Mouse (Mus musculus): Measurements from ENCODE around the gene Dgkb. TPM values are rescaled to one million over a fixed set of nuclear protein-coding genes. Genes with fewer than 3 reads are reported as not detected.

Dgkb gene
- polyA plus RNA-seq, 1 experiment, result not detected

DNA sequence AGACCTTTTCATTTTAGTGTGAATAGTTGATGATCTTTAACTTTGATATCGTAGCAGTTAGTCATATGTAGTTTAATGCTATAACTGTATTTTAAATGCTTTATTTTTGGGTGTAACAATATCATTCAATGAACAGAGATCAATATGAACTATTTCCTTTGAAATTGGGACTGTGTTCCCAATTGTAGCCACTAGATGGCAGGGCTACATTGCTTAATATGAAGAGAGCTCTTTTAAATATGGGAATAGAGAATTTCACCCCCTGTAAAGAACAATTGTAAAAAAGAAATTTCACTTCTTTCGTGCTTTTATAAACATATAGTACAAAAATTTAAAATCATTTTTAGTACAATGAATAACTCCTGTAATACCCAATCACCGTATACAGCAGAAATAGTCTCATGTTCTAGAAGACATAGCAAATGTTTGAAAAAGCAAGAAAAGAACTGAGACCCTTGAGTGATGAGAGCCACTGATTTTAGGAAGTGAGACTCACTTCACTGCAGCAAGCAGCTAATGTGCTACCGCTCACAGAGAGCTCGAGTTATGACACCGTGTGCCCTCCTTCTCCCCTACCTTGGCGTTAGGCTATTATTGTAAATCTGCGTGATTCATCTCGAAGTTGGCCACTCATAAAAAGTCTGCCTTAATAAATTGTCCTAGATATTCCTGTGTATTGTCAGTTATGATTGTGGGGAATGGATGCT is 312.8 kb downstream of the Dgkb start:
- no peaks in the 10 kb centered on the region for H3K27me3 ChIP-seq (replicated peaks)
- no peaks in the 10 kb centered on the region for H3K36me3 ChIP-seq (replicated peaks; ENCODE audit: low read length)
- TF ChIP-seq FLI1 (IDR thresholded peaks at IDR 0.05; ENCODE audit: low read length) (no peak), GATA1 (IDR thresholded peaks at IDR 0.05; ENCODE audit: borderline replicate concordance, low read length) (no peak)
- H3K4me1 ChIP-seq, result no peaks in the 10 kb centered on the region
- no peak overlapping the region for H3K4me3 ChIP-seq (replicated peaks)
- H3K9me3 ChIP-seq, result no peaks in the 10 kb centered on the region

GRCm38 (mm10) chr12:38136379-38136778 is 318.9 kb downstream of the Dgkb start:
- H3K9me3 ChIP-seq, result no peaks in the 10 kb centered on the region
- no peaks in the 10 kb centered on the region for H3K27me3 ChIP-seq (replicated peaks)

GRCm38 (mm10) chr12:38140039-38140438 is 322.5 kb downstream of the Dgkb start:
- Histone ChIP-seq H3K27me3 (replicated peaks) (no peaks in the 10 kb centered on the region), H3K9me3 (no peaks in the 10 kb centered on the region), H3K4me3 (replicated peaks) (no peak overlapping the region), H3K36me3 (replicated peaks; ENCODE audit: low read length) (no peaks in the 10 kb centered on the region), H3K4me1 (no peaks in the 10 kb centered on the region)
- TF ChIP-seq FLI1 (IDR thresholded peaks at IDR 0.05; ENCODE audit: low read length), result no peak
- no peak for TF ChIP-seq GATA1 (IDR thresholded peaks at IDR 0.05; ENCODE audit: borderline replicate concordance, low read length)

More at GRCm38 (mm10) chr12:38136379-38136778, 318.9 kb downstream of the Dgkb start:
- Histone ChIP-seq H3K4me1 (no peaks in the 10 kb centered on the region), H3K36me3 (replicated peaks; ENCODE audit: low read length) (no peaks in the 10 kb centered on the region), H3K4me3 (replicated peaks) (no peak overlapping the region)
- TF ChIP-seq FLI1 (IDR thresholded peaks at IDR 0.05; ENCODE audit: low read length) (no peak), GATA1 (IDR thresholded peaks at IDR 0.05; ENCODE audit: borderline replicate concordance, low read length) (no peak)

- TF ChIP-seq FLI1 (IDR thresholded peaks at IDR 0.05; ENCODE audit: low read length) (no peak), GATA1 (IDR thresholded peaks at IDR 0.05; ENCODE audit: borderline replicate concordance, low read length) (no peak)
- no peaks in the 10 kb centered on the region for H3K36me3 ChIP-seq (replicated peaks; ENCODE audit: low read length)
- no peaks in the 10 kb centered on the region for H3K27me3 ChIP-seq (replicated peaks)
- no peaks in the 10 kb centered on the region for H3K9me3 ChIP-seq
- H3K4me1 ChIP-seq, result no peaks in the 10 kb centered on the region
- H3K4me3 ChIP-seq (replicated peaks), result no peak overlapping the region
These were observed 415.1 kb downstream of the Dgkb start for GRCm38 (mm10) chr12:38232665-38233064.

DNA sequence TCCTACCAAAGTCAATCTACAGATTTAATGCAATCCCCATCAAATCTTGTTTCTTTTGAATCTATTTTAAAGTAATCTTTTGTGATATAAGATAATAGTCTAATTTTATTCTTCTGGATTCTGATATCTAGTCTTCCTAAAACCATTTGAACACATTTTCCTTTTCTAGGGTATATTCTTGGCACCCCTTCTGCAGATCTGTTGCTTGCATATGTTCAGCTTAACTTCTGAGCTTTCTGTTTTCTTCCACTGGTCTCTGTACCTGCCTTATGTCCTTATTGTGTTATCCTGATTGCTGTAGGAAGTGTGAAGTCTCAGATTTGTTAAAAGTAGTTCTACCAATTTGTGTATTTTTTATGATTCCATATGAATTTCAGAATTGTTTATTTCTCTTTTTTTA is 451.3 kb downstream of the Dgkb start:
- Histone ChIP-seq H3K27me3 (replicated peaks) (no peaks in the 10 kb centered on the region), H3K36me3 (replicated peaks; ENCODE audit: low read length) (no peaks in the 10 kb centered on the region)

GRCm38 (mm10) chr12:38301497-38301896 is 484.0 kb downstream of the Dgkb start:
- H3K4me1 ChIP-seq, result no peaks in the 10 kb centered on the region
- TF ChIP-seq FLI1 (IDR thresholded peaks at IDR 0.05; ENCODE audit: low read length) (no peak), GATA1 (IDR thresholded peaks at IDR 0.05; ENCODE audit: borderline replicate concordance, low read length) (no peak)
- no peaks in the 10 kb centered on the region for H3K36me3 ChIP-seq (replicated peaks; ENCODE audit: low read length)
- H3K27me3 ChIP-seq (replicated peaks), result no peaks in the 10 kb centered on the region
- no peak overlapping the region for H3K4me3 ChIP-seq (replicated peaks)
- H3K9me3 ChIP-seq, result no peaks in the 10 kb centered on the region

More for the DNA sequence above, 451.3 kb downstream of the Dgkb start:
- no peaks in the 10 kb centered on the region for H3K9me3 ChIP-seq
- TF ChIP-seq GATA1 (IDR thresholded peaks at IDR 0.05; ENCODE audit: borderline replicate concordance, low read length) (no peak), FLI1 (IDR thresholded peaks at IDR 0.05; ENCODE audit: low read length) (no peak)
- no peak overlapping the region for H3K4me3 ChIP-seq (replicated peaks)
- no peaks in the 10 kb centered on the region for H3K4me1 ChIP-seq

DNA sequence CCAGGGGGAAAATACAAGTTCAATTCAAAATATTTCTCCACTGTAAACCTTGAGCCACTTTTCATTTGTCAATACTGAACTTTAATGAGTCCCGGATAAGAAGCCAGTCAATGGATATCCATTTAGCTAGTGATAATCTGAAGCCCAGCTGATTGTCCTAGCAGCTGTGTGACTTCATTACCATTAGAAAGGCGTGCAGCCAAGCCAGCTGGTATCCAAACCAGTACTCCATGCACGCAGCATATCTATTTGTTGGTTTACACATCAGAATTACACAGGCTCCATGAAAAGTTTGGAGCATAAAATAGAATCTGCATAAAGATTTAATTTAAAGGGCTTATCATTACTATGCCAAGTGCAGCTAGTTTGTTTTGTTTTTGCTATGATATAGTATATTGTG is 486.3 kb downstream of the Dgkb start:
- Histone ChIP-seq H3K27me3 (replicated peaks) (no peaks in the 10 kb centered on the region), H3K36me3 (replicated peaks; ENCODE audit: low read length) (no peaks in the 10 kb centered on the region), H3K9me3 (0 out of 2 replicates have a peak, but pooled peaks cover 3% of the 10 kb centered on the region), H3K4me3 (replicated peaks) (no peak overlapping the region), H3K4me1 (no peaks in the 10 kb centered on the region)
- no peak for TF ChIP-seq FLI1 (IDR thresholded peaks at IDR 0.05; ENCODE audit: low read length)
- TF ChIP-seq GATA1 (IDR thresholded peaks at IDR 0.05; ENCODE audit: borderline replicate concordance, low read length), result no peak

DNA sequence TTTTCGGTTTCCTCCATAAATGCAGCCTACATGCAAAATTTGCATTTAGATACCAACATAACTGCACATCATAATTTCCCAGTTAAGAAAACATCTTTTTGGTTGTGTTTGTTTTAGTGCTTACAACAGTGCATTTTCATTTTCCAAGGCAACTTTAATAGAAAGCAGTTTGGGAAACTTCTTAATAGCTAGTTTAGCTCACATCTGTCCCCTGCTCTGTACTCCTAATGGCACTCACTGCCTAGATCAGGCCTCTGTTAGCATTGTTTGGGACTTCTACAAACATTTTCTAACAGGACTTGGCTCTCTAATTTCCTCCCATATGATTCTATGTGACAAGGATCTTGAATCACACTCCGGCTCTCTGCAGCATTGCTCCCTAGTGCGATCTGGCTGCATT is 486.7 kb downstream of the Dgkb start:
- Histone ChIP-seq H3K9me3 (0 out of 2 replicates have a peak, but pooled peaks cover 3% of the 10 kb centered on the region), H3K36me3 (replicated peaks; ENCODE audit: low read length) (no peaks in the 10 kb centered on the region), H3K4me3 (replicated peaks) (no peak overlapping the region), H3K4me1 (no peaks in the 10 kb centered on the region), H3K27me3 (replicated peaks) (no peaks in the 10 kb centered on the region)
- TF ChIP-seq FLI1 (IDR thresholded peaks at IDR 0.05; ENCODE audit: low read length) (no peak), GATA1 (IDR thresholded peaks at IDR 0.05; ENCODE audit: borderline replicate concordance, low read length) (no peak)

- Histone ChIP-seq H3K9me3 (0 out of 2 replicates have a peak, but pooled peaks cover 3% of the 10 kb centered on the region), H3K4me1 (no peaks in the 10 kb centered on the region), H3K36me3 (replicated peaks; ENCODE audit: low read length) (no peaks in the 10 kb centered on the region), H3K4me3 (replicated peaks) (no peak overlapping the region), H3K27me3 (replicated peaks) (no peaks in the 10 kb centered on the region)
- TF ChIP-seq FLI1 (IDR thresholded peaks at IDR 0.05; ENCODE audit: low read length) (no peak), GATA1 (IDR thresholded peaks at IDR 0.05; ENCODE audit: borderline replicate concordance, low read length) (no peak)
These were observed 492.4 kb downstream of the Dgkb start for GRCm38 (mm10) chr12:38309885-38310284.

DNA sequence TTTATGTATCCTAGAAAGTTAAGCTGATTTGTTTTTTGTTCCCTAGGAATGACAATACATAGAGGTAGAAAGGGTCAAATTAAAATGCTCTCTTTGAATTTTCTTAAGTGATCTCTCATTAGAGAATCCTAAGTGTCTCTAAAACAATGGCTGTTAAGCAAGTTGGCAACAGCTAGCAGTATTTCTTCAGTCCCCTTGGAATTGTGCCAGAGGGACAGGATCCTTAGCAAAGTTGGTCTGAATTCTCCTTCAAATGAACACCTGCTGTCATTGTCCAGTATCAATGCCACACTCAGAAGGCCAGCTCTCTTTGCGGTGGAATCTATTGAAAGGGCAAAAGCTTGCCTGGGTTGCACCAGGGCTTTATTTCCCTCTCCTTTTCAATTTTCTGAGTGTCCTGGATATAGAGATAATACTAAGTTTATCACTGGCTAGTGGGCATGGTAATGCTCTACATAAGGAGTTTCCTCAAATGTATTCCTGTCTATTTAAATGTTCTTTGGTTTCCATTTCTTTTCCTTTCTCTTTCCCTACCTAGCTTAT is 510.3 kb downstream of the Dgkb start:
- no peaks in the 10 kb centered on the region for H3K9me3 ChIP-seq
- H3K36me3 ChIP-seq (replicated peaks; ENCODE audit: low read length), result no peaks in the 10 kb centered on the region
- no peak overlapping the region for H3K4me3 ChIP-seq (replicated peaks)
- no peaks in the 10 kb centered on the region for H3K4me1 ChIP-seq
- H3K27me3 ChIP-seq (replicated peaks), result no peaks in the 10 kb centered on the region
- TF ChIP-seq GATA1 (IDR thresholded peaks at IDR 0.05; ENCODE audit: borderline replicate concordance, low read length) (no peak), FLI1 (IDR thresholded peaks at IDR 0.05; ENCODE audit: low read length) (no peak)

All from megakaryocyte, embryonic 14.5 days (primary cell).